Mouse (Mus musculus): ENCODE results near the gene Arvcf.

Gene Arvcf

GRCm38 (mm10) chr16:18347931-18348600 is at the start of gene Arvcf, which contains the start of gene Tango2:
TSS of gene Arvcf (plus strand) at chr16:18348182.
TSS of gene Tango2 (minus strand) at chr16:18348103.
- DNase-seq (ENCODE audit: low spot score): peak; percentile 94

- no peak for DNase-seq (ENCODE audit: low spot score)
Measured at GRCm38 (mm10) chr16:18308159-18308558, 39.8 kb upstream of the Arvcf start.

GRCm38 (mm10) chr16:18318992-18319391 is 29.0 kb upstream of the Arvcf start:
- no peak for DNase-seq (ENCODE audit: low spot score)

- no peak for DNase-seq (ENCODE audit: low spot score)
Measured at GRCm38 (mm10) chr16:18321443-18321842, 26.5 kb upstream of the Arvcf start.

GRCm38 (mm10) chr16:18323460-18323859 is 24.5 kb upstream of the Arvcf start:
- DNase-seq (ENCODE audit: low spot score): peak; percentile 18

GRCm38 (mm10) chr16:18324031-18324430 is 24.0 kb upstream of the Arvcf start:
- no peak for DNase-seq (ENCODE audit: low spot score)

- no peak for DNase-seq (ENCODE audit: low spot score)
Measured at GRCm38 (mm10) chr16:18325741-18326140, 22.2 kb upstream of the Arvcf start.

- no peak for DNase-seq (ENCODE audit: low spot score)
Measured at GRCm38 (mm10) chr16:18327936-18328335, 20.0 kb upstream of the Arvcf start.

- DNase-seq (ENCODE audit: low spot score): no peak
Measured at GRCm38 (mm10) chr16:18328524-18328923, 19.5 kb upstream of the Arvcf start.

- DNase-seq (ENCODE audit: low spot score): no peak
Measured at GRCm38 (mm10) chr16:18333976-18334375, 14.0 kb upstream of the Arvcf start.

GRCm38 (mm10) chr16:18335981-18336380 is 12.0 kb upstream of the Arvcf start:
- no peak for DNase-seq (ENCODE audit: low spot score)

- DNase-seq (ENCODE audit: low spot score): no peak
Measured at GRCm38 (mm10) chr16:18337261-18337660, 10.7 kb upstream of the Arvcf start.

- DNase-seq (ENCODE audit: low spot score): peak; percentile 22
Measured at GRCm38 (mm10) chr16:18339866-18340265, 8.1 kb upstream of the Arvcf start.

GRCm38 (mm10) chr16:18341605-18342004 is 6.4 kb upstream of the Arvcf start:
- no peak for DNase-seq (ENCODE audit: low spot score)

GRCm38 (mm10) chr16:18342076-18342475 is 5.9 kb upstream of the Arvcf start:
- DNase-seq (ENCODE audit: low spot score): no peak

GRCm38 (mm10) chr16:18342650-18343570 is 5.1 kb upstream of the Arvcf start:
- no peak for DNase-seq (ENCODE audit: low spot score)

- DNase-seq (ENCODE audit: low spot score): peak; percentile 97
Measured at GRCm38 (mm10) chr16:18343778-18344177, 4.2 kb upstream of the Arvcf start.

GRCm38 (mm10) chr16:18345243-18345642 is 2.7 kb upstream of the Arvcf start:
- peak; percentile 89 for DNase-seq (ENCODE audit: low spot score)

GRCm38 (mm10) chr16:18348601-18349175 is 706 bp downstream of the Arvcf start:
- DNase-seq (ENCODE audit: low spot score): peak; percentile 33

GRCm38 (mm10) chr16:18349761-18350325 is 1.9 kb downstream of the Arvcf start:
- no peak for DNase-seq (ENCODE audit: low spot score)

- peak; percentile 38 for DNase-seq (ENCODE audit: low spot score)
Measured at GRCm38 (mm10) chr16:18351313-18352055, 3.5 kb downstream of the Arvcf start.

- DNase-seq (ENCODE audit: low spot score): no peak
Measured at GRCm38 (mm10) chr16:18353106-18353505, 5.1 kb downstream of the Arvcf start.
